Mouse (Mus musculus) frontal cortex, postnatal 10 days (tissue): ENCODE measurements around the gene Nxt2.
"Not testable (repeated sequence)": the region's sequence is repeated elsewhere in the genome, so short reads cannot be mapped to it uniquely, and the experiment has no call there.

ENCODE experiments used
- DNase-seq, 2 experiments: peaks; one replicate each; pipeline ENCODE4 v3.0.0; 2022; ENCODE audit warnings: low spot score in 2 of 2, mixed read lengths in 1 of 2

Gene Nxt2

GRCm38 (mm10) chrX:142226542-142226941 lies at the start of gene Nxt2:
TSS of gene Nxt2 (plus strand) at chrX:142226770.
- DNase-seq = no peak

- no peak for DNase-seq
These were observed 49.6 kb upstream of the Nxt2 start for GRCm38 (mm10) chrX:142176981-142177380.

- no peak for DNase-seq
These were observed 44.5 kb upstream of the Nxt2 start for GRCm38 (mm10) chrX:142182026-142182425.

GRCm38 (mm10) chrX:142189023-142189703 lies 37.4 kb upstream of the Nxt2 start:
- peak; percentile 7 to 33 for DNase-seq

GRCm38 (mm10) chrX:142190355-142190754 lies 36.2 kb upstream of the Nxt2 start:
- no peak for DNase-seq

GRCm38 (mm10) chrX:142194420-142194819 lies 32.1 kb upstream of the Nxt2 start:
- peak; percentile 4 to 8 for DNase-seq

GRCm38 (mm10) chrX:142195551-142195950 lies 31.0 kb upstream of the Nxt2 start:
- DNase-seq = no peak

GRCm38 (mm10) chrX:142196831-142197230 lies 29.7 kb upstream of the Nxt2 start, which contains the start of gene Gucy2f:
TSS of gene Gucy2f (minus strand) at chrX:142196931.
- DNase-seq = no peak

- DNase-seq = peak; percentile 2 to 20
These were observed 26.3 kb upstream of the Nxt2 start for GRCm38 (mm10) chrX:142200295-142200694.

- no peak for DNase-seq
These were observed 956 bp downstream of the Nxt2 start for GRCm38 (mm10) chrX:142227398-142228054.

- peak; percentile 60 to 61 for DNase-seq
These were observed 1.6 kb downstream of the Nxt2 start for GRCm38 (mm10) chrX:142228055-142228768.

GRCm38 (mm10) chrX:142228769-142229158 lies 2.2 kb downstream of the Nxt2 start:
- DNase-seq = no peak

- not testable (repeated sequence) for DNase-seq
These were observed 9.6 kb downstream of the Nxt2 start for GRCm38 (mm10) chrX:142236146-142236545.

GRCm38 (mm10) chrX:142237101-142237500 lies 10.5 kb downstream of the Nxt2 start:
- DNase-seq = no peak

- DNase-seq = no peak
These were observed 19.2 kb downstream of the Nxt2 start for GRCm38 (mm10) chrX:142245682-142246327.

GRCm38 (mm10) chrX:142250008-142250736 lies 23.6 kb downstream of the Nxt2 start:
- DNase-seq = no peak

- no peak for DNase-seq
These were observed 49.5 kb downstream of the Nxt2 start for GRCm38 (mm10) chrX:142276031-142276430.

- no peak for DNase-seq
These were observed 50.0 kb downstream of the Nxt2 start for GRCm38 (mm10) chrX:142276573-142276972.

GRCm38 (mm10) chrX:142285905-142286304 lies 59.3 kb downstream of the Nxt2 start:
- DNase-seq = no peak
